ENCODE assay signal across 9 mouse cellular contexts in the genomic region with DNA sequence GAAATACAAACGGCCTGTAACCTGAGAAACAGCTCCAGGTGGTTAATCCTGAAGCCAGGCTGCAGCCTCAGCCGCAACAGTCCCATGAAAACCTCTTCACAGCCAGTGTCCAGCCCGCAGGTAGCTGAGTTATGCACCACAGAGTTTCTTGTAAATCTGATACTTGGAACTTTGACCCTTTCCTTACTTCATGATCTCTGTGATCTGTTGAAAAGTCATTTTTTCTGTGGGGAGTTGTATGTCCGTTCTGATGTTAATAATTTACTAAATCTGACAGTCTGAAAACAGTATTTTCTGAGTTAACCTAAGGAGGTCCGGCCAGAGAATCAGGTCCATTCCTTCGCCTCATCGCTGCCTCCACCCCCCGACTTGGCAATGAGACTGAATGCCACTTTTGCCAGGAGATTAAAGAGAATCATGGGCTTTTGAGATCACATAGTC. TPM values are rescaled to one million over a fixed set of nuclear protein-coding genes. Genes with fewer than 3 reads are reported as not detected.
DNase-seq lines count a peak whose midpoint lies in the region; ATAC-seq lines count a peak whose summit lies in the region.
"Had no signal": no experiment of that assay in that cellular context is flagged by ENCODE, and none has a peak within 500 bp of the region (broad histone marks: within the 10 kb centered on the region; RNA-seq: fewer than 3 reads in every experiment).

No protein-coding gene starts in this region.

- intact Hi-C loops in heart, postnatal 36 days (cut with DNase I), result no loop called here

- H3K4me2 ChIP-seq in heart, embryonic 12.5 days, result peak overlapping the region; percentile 44; the same call in 1 of the 2 replicates
- H3K4me2 ChIP-seq in forebrain, embryonic 12.5 days, result peak overlapping the region; percentile 80
- peak overlapping the region; percentile 72 for H3K4me2 ChIP-seq in kidney, embryonic 15.5 days
- H3K4me2 ChIP-seq in midbrain, embryonic 14.5 days (ENCODE audit: low read length), result peak overlapping the region; percentile 85

- WGBS in heart, embryonic 12.5 days, result 58% methylated on average over 8 of the region's 8 CpGs
- 28% methylated on average over 8 of the region's 8 CpGs for WGBS in forebrain, embryonic 12.5 days
- WGBS in kidney, embryonic 15.5 days, result 23% methylated on average over 8 of the region's 8 CpGs
- 38% methylated on average over 8 of the region's 8 CpGs for whole genome bisulfite sequencing in midbrain, embryonic 14.5 days

- H3K9ac ChIP-seq in heart, embryonic 12.5 days, result no peak overlapping the region
- H3K9ac ChIP-seq in forebrain, embryonic 12.5 days, result peak overlapping the region; percentile 36; the same call in 1 of the 2 replicates
- H3K9ac ChIP-seq in kidney, embryonic 15.5 days, result peak overlapping the region; percentile 14; the same call in 1 of the 2 replicates
- H3K9ac ChIP-seq in midbrain, embryonic 14.5 days (replicated peaks; ENCODE audit: low read length), result no peak overlapping the region; the same call in 1 of the 2 replicates

- no peak for ATAC-seq in heart, embryonic 12.5 days (ENCODE audit: insufficient number of reproducible peaks, low FRiP score)
- ATAC-seq in forebrain, embryonic 12.5 days (ENCODE audit: low FRiP score), result no peak
- peak; percentile 63; the same call in 1 of the 2 replicates for ATAC-seq in kidney, embryonic 15.5 days (replicated peaks; ENCODE audit: low FRiP score)
- ATAC-seq in midbrain, embryonic 14.5 days (ENCODE audit: low FRiP score, low TSS enrichment), result no peak

- peaks cover 11% of the 10 kb centered on the region for H3K36me3 ChIP-seq in heart, embryonic 12.5 days
- H3K36me3 ChIP-seq in forebrain, embryonic 12.5 days (replicated peaks), result peaks cover 3% of the 10 kb centered on the region; the same call in 1 of the 2 replicates
- H3K36me3 ChIP-seq in kidney, embryonic 15.5 days, result peaks cover 7% of the 10 kb centered on the region
- H3K36me3 ChIP-seq in midbrain, embryonic 14.5 days (ENCODE audit: control insufficient read depth, insufficient read depth, low read length), result no peaks in the 10 kb centered on the region

- H3K9me3 ChIP-seq in heart, embryonic 12.5 days (replicated peaks), result 0 out of 2 replicates have a peak, but pooled peaks cover 2% of the 10 kb centered on the region
- H3K9me3 ChIP-seq in forebrain, embryonic 12.5 days, result no peaks in the 10 kb centered on the region
- H3K9me3 ChIP-seq in kidney, embryonic 15.5 days (replicated peaks), result no peaks in the 10 kb centered on the region
- H3K9me3 ChIP-seq in midbrain, embryonic 14.5 days (ENCODE audit: control insufficient read depth, low read length), result no peaks in the 10 kb centered on the region

- peaks cover 20% of the 10 kb centered on the region; the same call in 1 of the 2 replicates for H3K4me1 ChIP-seq in heart, embryonic 12.5 days (replicated peaks)
- peaks cover 19% of the 10 kb centered on the region for H3K4me1 ChIP-seq in forebrain, embryonic 12.5 days
- peaks cover 16% of the 10 kb centered on the region for H3K4me1 ChIP-seq in kidney, embryonic 15.5 days
- H3K4me1 ChIP-seq in midbrain, embryonic 14.5 days (ENCODE audit: control insufficient read depth, insufficient read depth, low read length), result peaks cover 11% of the 10 kb centered on the region

- H3K27ac ChIP-seq in heart, embryonic 12.5 days (ENCODE audit: poor library complexity, severe bottlenecking), result no peak overlapping the region
- H3K27ac ChIP-seq in forebrain, embryonic 12.5 days, result no peak overlapping the region
- peak overlapping the region; percentile 91 for H3K27ac ChIP-seq in kidney, embryonic 15.5 days
- no peak overlapping the region for H3K27ac ChIP-seq in midbrain, embryonic 14.5 days (replicated peaks; ENCODE audit: low read depth, low read length)

- DNase-seq in heart, postnatal 36 days, result no peak
- no peak for DNase-seq in midbrain, embryonic 14.5 days
- DNase-seq in Muller cell, postnatal 12 days (ENCODE audit: inconsistent ontology term), result no peak
- DNase-seq in thymus, postnatal 0 days (ENCODE audit: low spot score), result no peak
- DNase-seq in frontal cortex, postnatal 25 days (ENCODE audit: low spot score in 2 of 2), result no peak
- DNase-seq: lung, postnatal 14 days had no signal

- no peak overlapping the region for H3K4me3 ChIP-seq in heart, embryonic 12.5 days
- peak overlapping the region; percentile 13; the same call in 1 of the 2 replicates for H3K4me3 ChIP-seq in forebrain, embryonic 12.5 days (replicated peaks)
- peak overlapping the region; percentile 66 for H3K4me3 ChIP-seq in kidney, embryonic 15.5 days (replicated peaks)
- no peak overlapping the region for H3K4me3 ChIP-seq in midbrain, embryonic 14.5 days (replicated peaks; ENCODE audit: low read depth, low read length)

- H3K27me3 ChIP-seq in heart, embryonic 12.5 days (replicated peaks), result no peaks in the 10 kb centered on the region
- H3K27me3 ChIP-seq in forebrain, embryonic 12.5 days, result no peaks in the 10 kb centered on the region
- H3K27me3 ChIP-seq in kidney, embryonic 15.5 days, result no peaks in the 10 kb centered on the region
- H3K27me3 ChIP-seq in midbrain, embryonic 14.5 days (ENCODE audit: control insufficient read depth, insufficient read depth, low read length), result no peaks in the 10 kb centered on the region

RNA-seq across cellular contexts. Expression of a gene that starts 1.5 kb away (rescaled TPM):
- 44.4 and 50.5 TPM in 2 replicates for polyA plus RNA-seq in heart, embryonic 12.5 days (2016; fragmentation: Nextera tagmentation; extraction: Ambion mirVana)
- 10 to 100 TPM; 35.5 to 42.1 TPM for total RNA-seq in heart, postnatal 36 days (2021)
- polyA plus RNA-seq in forebrain, embryonic 12.5 days (2016; fragmentation: Nextera tagmentation; extraction: Ambion mirVana), result 35.0 and 38.2 TPM in 2 replicates
- polyA plus RNA-seq in kidney, embryonic 15.5 days (2015; fragmentation: Nextera tagmentation; extraction: Ambion mirVana), result 66.7 and 72.2 TPM in 2 replicates
- 28.7 and 36.8 TPM in 2 replicates for polyA plus RNA-seq in midbrain, embryonic 14.5 days (2014; fragmentation: Nextera tagmentation; extraction: Ambion mirVana)
- 64.5 and 68.7 TPM in 2 replicates for polyA plus RNA-seq in thymus, postnatal 0 days (2015; fragmentation: Nextera tagmentation; extraction: Ambion mirVana)

RNA-seq across cellular contexts. Expression of a gene that starts 36.3 kb away (rescaled TPM):
- polyA plus RNA-seq in heart, embryonic 12.5 days (2016; fragmentation: Nextera tagmentation; extraction: Ambion mirVana), result 46.5 and 47.8 TPM in 2 replicates
- 100 to 1,000 TPM; 106 to 112 TPM for total RNA-seq in heart, postnatal 36 days (2021)
- polyA plus RNA-seq in forebrain, embryonic 12.5 days (2016; fragmentation: Nextera tagmentation; extraction: Ambion mirVana), result 27.7 and 36.6 TPM in 2 replicates
- polyA plus RNA-seq in kidney, embryonic 15.5 days (2015; fragmentation: Nextera tagmentation; extraction: Ambion mirVana), result 58.8 and 70.9 TPM in 2 replicates
- 31.0 and 40.0 TPM in 2 replicates for polyA plus RNA-seq in midbrain, embryonic 14.5 days (2014; fragmentation: Nextera tagmentation; extraction: Ambion mirVana)
- 73.8 and 89.4 TPM in 2 replicates for polyA plus RNA-seq in thymus, postnatal 0 days (2015; fragmentation: Nextera tagmentation; extraction: Ambion mirVana)

RNA-seq across cellular contexts. Expression of a gene that starts 36.8 kb away (rescaled TPM):
- polyA plus RNA-seq in heart, embryonic 12.5 days (2016; fragmentation: Nextera tagmentation; extraction: Ambion mirVana), result 11.0 and 12.1 TPM in 2 replicates
- 1 to 10 TPM; 8.2 to 9.6 TPM for total RNA-seq in heart, postnatal 36 days (2021)
- 7.6 and 9.0 TPM in 2 replicates for polyA plus RNA-seq in forebrain, embryonic 12.5 days (2016; fragmentation: Nextera tagmentation; extraction: Ambion mirVana)
- polyA plus RNA-seq in kidney, embryonic 15.5 days (2015; fragmentation: Nextera tagmentation; extraction: Ambion mirVana), result 18.3 and 18.6 TPM in 2 replicates
- 4.2 and 4.7 TPM in 2 replicates for polyA plus RNA-seq in midbrain, embryonic 14.5 days (2014; fragmentation: Nextera tagmentation; extraction: Ambion mirVana)
- 12.9 and 13.5 TPM in 2 replicates for polyA plus RNA-seq in thymus, postnatal 0 days (2015; fragmentation: Nextera tagmentation; extraction: Ambion mirVana)

RNA-seq across cellular contexts. Expression of a gene that starts 38.9 kb away (rescaled TPM):
- 111 and 117 TPM in 2 replicates for polyA plus RNA-seq in heart, embryonic 12.5 days (2016; fragmentation: Nextera tagmentation; extraction: Ambion mirVana)
- total RNA-seq in heart, postnatal 36 days (2021), result 10 to 100 TPM; 41.2 to 43.8 TPM
- 397 and 403 TPM in 2 replicates for polyA plus RNA-seq in forebrain, embryonic 12.5 days (2016; fragmentation: Nextera tagmentation; extraction: Ambion mirVana)
- 102 and 132 TPM in 2 replicates for polyA plus RNA-seq in kidney, embryonic 15.5 days (2015; fragmentation: Nextera tagmentation; extraction: Ambion mirVana)
- polyA plus RNA-seq in midbrain, embryonic 14.5 days (2014; fragmentation: Nextera tagmentation; extraction: Ambion mirVana), result 2,201 and 2,712 TPM in 2 replicates
- polyA plus RNA-seq in thymus, postnatal 0 days (2015; fragmentation: Nextera tagmentation; extraction: Ambion mirVana), result 204 and 248 TPM in 2 replicates

Comparison
In these comparisons a context has a peak if more than half of its experiments do, and no peak if none do; other contexts are left out.
1. H3K4me3 ChIP-seq: peak in forebrain, embryonic 12.5 days (single experiment) and kidney, embryonic 15.5 days (single experiment); none in heart, embryonic 12.5 days (single experiment) and midbrain, embryonic 14.5 days (single experiment).
2. H3K9ac ChIP-seq: peak in forebrain, embryonic 12.5 days (single experiment) and kidney, embryonic 15.5 days (single experiment); none in heart, embryonic 12.5 days (single experiment) and midbrain, embryonic 14.5 days (single experiment).
3. Peak in every context shown above with its lines, with median percentiles within 50 percentile points of each other: H3K4me2 ChIP-seq.